Mouse (Mus musculus) intestine, postnatal 0 days (tissue): ENCODE data around the gene Kmt5c. TPM values are rescaled to one million over a fixed set of nuclear protein-coding genes. Genes with fewer than 3 reads are reported as not detected.

ENCODE experiments used
- ATAC-seq: fragments of 200-750 bp; cut with Nextera tagmentation; 2 replicates; pipeline ENCODE4 v1.8.0; 2017; ENCODE audit warnings: mild to moderate bottlenecking, moderate TSS enrichment, moderate library complexity
- H3K27ac ChIP-seq: fragments of 300-500 bp; sonication (generic); 2 replicates; pipeline ENCODE4 v1.5.1; 2014; ENCODE audit warnings: mild to moderate bottlenecking, low read depth, low read length, moderate library complexity
- H3K27me3 ChIP-seq: fragments of 300-500 bp; sonication (generic); replicated peaks from 2 replicates; pipeline ENCODE4 v1.6.1; 2014; ENCODE audit warnings: low read length, mixed read lengths; ENCODE audit not compliant: control insufficient read depth, insufficient read depth
- H3K36me3 ChIP-seq: fragments of 300-500 bp; sonication (generic); 2 replicates; pipeline ENCODE4 v1.6.1; 2014; ENCODE audit warnings: mild to moderate bottlenecking, moderate library complexity; ENCODE audit not compliant: control insufficient read depth, insufficient read depth
- H3K4me1 ChIP-seq: fragments of 300-500 bp; sonication (generic); replicated peaks from 2 replicates; pipeline ENCODE4 v1.6.1; 2014; ENCODE audit warnings: antibody characterized with exemption, low read length, mixed read lengths; ENCODE audit not compliant: control insufficient read depth, insufficient read depth
- H3K4me2 ChIP-seq: fragments of 300-500 bp; sonication (generic); replicated peaks from 2 replicates; pipeline ENCODE4 v1.6.1; 2014; ENCODE audit warnings: low read depth, mild to moderate bottlenecking, moderate library complexity
- H3K4me3 ChIP-seq: fragments of 300-500 bp; sonication (generic); 2 replicates; pipeline ENCODE4 v1.5.1; 2014; ENCODE audit warnings: low read depth, low read length
- H3K9ac ChIP-seq: fragments of 300-500 bp; sonication (generic); 2 replicates; pipeline ENCODE4 v1.6.1; 2014; ENCODE audit warnings: mild to moderate bottlenecking, low read depth, low read length
- H3K9me3 ChIP-seq: fragments of 300-500 bp; sonication (generic); 2 replicates; pipeline ENCODE4 v1.6.1; 2016; ENCODE audit warnings: mixed run types; ENCODE audit not compliant: control insufficient read depth
- CTCF ChIP-seq: sonication (generic); IDR thresholded peaks from 2 replicates; pipeline ENCODE4 v1.5.1; 2016; ENCODE audit warnings: low read depth, mild to moderate bottlenecking, control low read depth, antibody characterized with exemption, moderate library complexity
- WGBS: fragments of 180-500 bp; shearing (Covaris S2); extraction: QIAGEN DNeasy Blood & Tissue Kit; methylation state at CpG from one replicate; pipeline ENCODE4 v1.1.7; 2014; 5-methylcytosine and 5-hydroxymethylcytosine counted together
- polyA plus RNA-seq: library from polyadenylated mRNA; unstranded; fragments of >200 nt; fragmentation: Nextera tagmentation; extraction: Ambion mirVana; gene quantifications from 2 replicates; pipeline ENCODE4 v1.2.1, GENCODE M21; 2015

Gene Kmt5c
- polyA plus RNA-seq, 1 experiment from 2014 or later, result 35.8 TPM

- Histone ChIP-seq H3K36me3 (peaks cover 7% of the 10 kb centered on the region; the same call in 1 of the 2 replicates), H3K27ac (no peak overlapping the region), H3K27me3 (peaks cover 37% of the 10 kb centered on the region), H3K9me3 (no peaks in the 10 kb centered on the region), H3K4me3 (no peak overlapping the region), H3K9ac (no peak overlapping the region), H3K4me2 (no peak overlapping the region), H3K4me1 (no peaks in the 10 kb centered on the region)
- no peak for ATAC-seq
- 28% methylated on average over 5 of the region's 5 CpGs for WGBS
- TF ChIP-seq CTCF, result no peak
Observed at GRCm38 (mm10) chr7:4779921-4780320, 40.0 kb downstream of the Kmt5c start.

- H3K27me3 ChIP-seq, result peaks cover 20% of the 10 kb centered on the region
- no peak overlapping the region for H3K9ac ChIP-seq
- H3K4me3 ChIP-seq, result no peak overlapping the region
- peaks cover 8% of the 10 kb centered on the region; the same call in 1 of the 2 replicates for H3K36me3 ChIP-seq
- no peak for TF ChIP-seq CTCF
- no peaks in the 10 kb centered on the region for H3K9me3 ChIP-seq
- ATAC-seq, result no peak
- H3K27ac ChIP-seq, result no peak overlapping the region
- H3K4me2 ChIP-seq, result no peak overlapping the region
- no peaks in the 10 kb centered on the region for H3K4me1 ChIP-seq
- 46% methylated on average over 3 of the region's 3 CpGs for WGBS
Observed at GRCm38 (mm10) chr7:4782130-4782529, 42.2 kb downstream of the Kmt5c start.

GRCm38 (mm10) chr7:4782759-4783158 is 42.8 kb downstream of the Kmt5c start, which contains the start of the genes Il11 and Tmem190:
TSS of gene Il11 (minus strand) at chr7:4782859.
TSS of gene Tmem190 (plus strand) at chr7:4782937.
- no peak within 1 kb of the TSS for H3K4me3 ChIP-seq
- H3K36me3 ChIP-seq, result peaks cover 8% of the 10 kb centered on the region; the same call in 1 of the 2 replicates
- H3K4me1 ChIP-seq, result no peaks in the 10 kb centered on the region
- WGBS, result 87% methylated on average over 2 of the region's 2 CpGs
- no peak within 1 kb of the TSS for H3K4me2 ChIP-seq
- no peak for ATAC-seq
- H3K9me3 ChIP-seq, result no peaks in the 10 kb centered on the region
- no peak within 1 kb of the TSS for H3K27ac ChIP-seq
- no peak for TF ChIP-seq CTCF
- H3K27me3 ChIP-seq, result peaks cover 14% of the 10 kb centered on the region
- no peak within 1 kb of the TSS for H3K9ac ChIP-seq

GRCm38 (mm10) chr7:4783667-4784268 is 43.9 kb downstream of the Kmt5c start:
- H3K27me3 ChIP-seq, result 0 out of 2 replicates have a peak, but pooled peaks cover 4% of the 10 kb centered on the region
- WGBS, result 80% methylated on average over 14 of the region's 14 CpGs
- TF ChIP-seq CTCF, result no peak
- no peak for ATAC-seq
- H3K4me1 ChIP-seq, result no peaks in the 10 kb centered on the region
- no peak overlapping the region for H3K4me2 ChIP-seq
- H3K9me3 ChIP-seq, result no peaks in the 10 kb centered on the region
- no peak overlapping the region for H3K4me3 ChIP-seq
- H3K9ac ChIP-seq, result no peak overlapping the region
- peaks cover 8% of the 10 kb centered on the region; the same call in 1 of the 2 replicates for H3K36me3 ChIP-seq
- H3K27ac ChIP-seq, result no peak overlapping the region

GRCm38 (mm10) chr7:4788499-4789435 is 48.9 kb downstream of the Kmt5c start:
- no peaks in the 10 kb centered on the region for H3K4me1 ChIP-seq
- WGBS, result 2% methylated on average over 63 of the region's 64 CpGs
- peak overlapping the region; percentile 86 for H3K9ac ChIP-seq
- no peaks in the 10 kb centered on the region for H3K9me3 ChIP-seq
- peak; percentile 17 for ATAC-seq
- peak overlapping the region; percentile 94 for H3K27ac ChIP-seq
- peak overlapping the region; percentile 66 for H3K4me3 ChIP-seq
- peak overlapping the region; percentile 78 for H3K4me2 ChIP-seq
- H3K36me3 ChIP-seq, result peaks cover 8% of the 10 kb centered on the region; the same call in 1 of the 2 replicates
- no peaks in the 10 kb centered on the region for H3K27me3 ChIP-seq
- TF ChIP-seq CTCF, result peak; percentile 64

GRCm38 (mm10) chr7:4789436-4789935 is 49.6 kb downstream of the Kmt5c start, which contains the start of gene Tmem238:
TSS of gene Tmem238 (minus strand) at chr7:4789656.
- TF ChIP-seq CTCF, result no peak
- H3K27me3 ChIP-seq, result no peaks in the 10 kb centered on the region
- H3K27ac ChIP-seq, result peak within 1 kb of the TSS; percentile 94
- H3K4me2 ChIP-seq, result peak within 1 kb of the TSS; percentile 78
- H3K36me3 ChIP-seq, result peaks cover 10% of the 10 kb centered on the region; the same call in 1 of the 2 replicates
- H3K9me3 ChIP-seq, result no peaks in the 10 kb centered on the region
- peak; percentile 74 for ATAC-seq
- H3K9ac ChIP-seq, result peak within 1 kb of the TSS; percentile 86
- 7% methylated on average over 40 of the region's 40 CpGs for WGBS
- peak within 1 kb of the TSS; percentile 66 for H3K4me3 ChIP-seq
- no peaks in the 10 kb centered on the region for H3K4me1 ChIP-seq
